Mouse (Mus musculus) neural tube, embryonic 11.5 days (tissue): ENCODE data around the gene Ppp4r1. TPM values are rescaled to one million over a fixed set of nuclear protein-coding genes. Genes with fewer than 3 reads are reported as not detected.

ENCODE experiments used
- ATAC-seq: fragments of 200-750 bp; cut with Nextera tagmentation; 2 replicates; pipeline ENCODE4 v1.8.0; 2017; ENCODE audit warnings: moderate number of reproducible peaks, mild to moderate bottlenecking, moderate TSS enrichment, moderate library complexity; ENCODE audit not compliant: insufficient read depth, low FRiP score, low TSS enrichment
- DNase-seq: peaks from one replicate; pipeline ENCODE4 v3.0.0-alpha.2; 2015; ENCODE audit warnings: low spot score
- H3K27ac ChIP-seq: fragments of 300-500 bp; sonication (generic); 2 replicates; pipeline ENCODE4 v1.5.1; 2014; ENCODE audit warnings: low read depth, mild to moderate bottlenecking, low read length
- H3K27me3 ChIP-seq: fragments of 300-500 bp; sonication (generic); 2 replicates; pipeline ENCODE4 v1.6.1; 2014; ENCODE audit warnings: mild to moderate bottlenecking, low read length, mixed read lengths; ENCODE audit not compliant: control insufficient read depth, insufficient read depth
- H3K36me3 ChIP-seq: fragments of 300-500 bp; sonication (generic); 2 replicates; pipeline ENCODE4 v1.6.1; 2014; ENCODE audit warnings: mild to moderate bottlenecking, low read length, moderate library complexity, mixed read lengths; ENCODE audit not compliant: control insufficient read depth, insufficient read depth
- H3K4me1 ChIP-seq: fragments of 300-500 bp; sonication (generic); 2 replicates; pipeline ENCODE4 v1.6.1; 2014; ENCODE audit warnings: low read length, mixed read lengths; ENCODE audit not compliant: control insufficient read depth, insufficient read depth
- H3K4me2 ChIP-seq: fragments of 300-500 bp; sonication (generic); 2 replicates; pipeline ENCODE4 v1.6.1; 2014; ENCODE audit warnings: low read depth, mild to moderate bottlenecking, moderate library complexity
- H3K4me3 ChIP-seq: fragments of 300-500 bp; sonication (generic); 2 replicates; pipeline ENCODE4 v1.5.1; 2014; ENCODE audit warnings: low read depth, low read length
- H3K9ac ChIP-seq: fragments of 300-500 bp; sonication (generic); 2 replicates; pipeline ENCODE4 v1.6.1; 2014; ENCODE audit warnings: mild to moderate bottlenecking, low read length
- H3K9me3 ChIP-seq: fragments of 300-500 bp; sonication (generic); 2 replicates; pipeline ENCODE4 v1.6.1; 2016; ENCODE audit warnings: low read length; ENCODE audit not compliant: control insufficient read depth
- WGBS: fragments of 180-500 bp; shearing (Covaris S2); extraction: QIAGEN DNeasy Blood & Tissue Kit; methylation state at CpG from one replicate; pipeline ENCODE4 v1.1.7; 2014; 5-methylcytosine and 5-hydroxymethylcytosine counted together
- polyA plus RNA-seq: library from polyadenylated mRNA; unstranded; fragments of >200 nt; fragmentation: Nextera tagmentation; extraction: Ambion mirVana; gene quantifications from 2 replicates; pipeline ENCODE4 v1.2.1, GENCODE M21; 2014

The Ppp4r1 gene
- polyA plus RNA-seq, 1 experiment from 2014 or later = 62.2 TPM

DNA sequence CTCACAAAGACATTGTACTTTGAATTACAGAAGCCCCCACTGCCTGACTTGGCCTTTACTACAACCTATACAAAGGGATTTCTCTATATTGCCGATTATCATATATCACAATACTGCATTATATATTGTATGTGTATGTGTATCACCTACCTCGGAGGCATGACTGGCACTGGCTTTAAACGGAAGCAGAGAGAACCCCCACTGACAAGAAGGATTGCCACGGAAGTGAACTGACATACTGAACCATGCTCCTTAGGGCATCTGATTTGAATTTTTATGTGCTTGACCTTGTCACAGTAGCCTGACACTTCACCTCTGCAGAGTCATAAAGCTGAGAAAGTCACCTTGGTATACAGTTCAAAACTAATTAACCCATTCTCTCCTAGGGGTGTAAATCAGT lies 39.4 kb upstream of the Ppp4r1 start:
- DNase-seq (no peak), ATAC-seq (peak; percentile 49)
- no peak overlapping the region for H3K4me3 ChIP-seq
- no peak overlapping the region for H3K9ac ChIP-seq
- H3K4me1 ChIP-seq = peaks cover 6% of the 10 kb centered on the region
- 42% methylated on average over 4 of the region's 4 CpGs for WGBS
- H3K27me3 ChIP-seq = no peaks in the 10 kb centered on the region
- H3K9me3 ChIP-seq = no peaks in the 10 kb centered on the region
- H3K4me2 ChIP-seq = no peak overlapping the region
- H3K27ac ChIP-seq = peak overlapping the region; percentile 54; the same call in 1 of the 2 replicates
- H3K36me3 ChIP-seq = no peaks in the 10 kb centered on the region

GRCm38 (mm10) chr17:65743664-65744330 lies 38.6 kb upstream of the Ppp4r1 start:
- no peak for DNase-seq
- Histone ChIP-seq H3K9ac (no peak overlapping the region), H3K27ac (no peak overlapping the region), H3K27me3 (no peaks in the 10 kb centered on the region), H3K4me2 (no peak overlapping the region), H3K4me1 (peaks cover 6% of the 10 kb centered on the region), H3K9me3 (no peaks in the 10 kb centered on the region), H3K36me3 (no peaks in the 10 kb centered on the region), H3K4me3 (no peak overlapping the region)
- ATAC-seq = peak; percentile 27; the same call in 1 of the 2 replicates
- WGBS = 69% methylated on average over 11 of the region's 11 CpGs

- no peaks in the 10 kb centered on the region for H3K27me3 ChIP-seq
- ATAC-seq = no peak
- H3K9ac ChIP-seq = no peak overlapping the region
- 79% methylated on average over 6 of the region's 6 CpGs for WGBS
- no peak overlapping the region for H3K27ac ChIP-seq
- H3K4me1 ChIP-seq = peaks cover 6% of the 10 kb centered on the region
- no peaks in the 10 kb centered on the region for H3K36me3 ChIP-seq
- no peaks in the 10 kb centered on the region for H3K9me3 ChIP-seq
- H3K4me2 ChIP-seq = no peak overlapping the region
- H3K4me3 ChIP-seq = no peak overlapping the region
- DNase-seq = no peak
Observed at GRCm38 (mm10) chr17:65746314-65746713, 36.1 kb upstream of the Ppp4r1 start.

DNA sequence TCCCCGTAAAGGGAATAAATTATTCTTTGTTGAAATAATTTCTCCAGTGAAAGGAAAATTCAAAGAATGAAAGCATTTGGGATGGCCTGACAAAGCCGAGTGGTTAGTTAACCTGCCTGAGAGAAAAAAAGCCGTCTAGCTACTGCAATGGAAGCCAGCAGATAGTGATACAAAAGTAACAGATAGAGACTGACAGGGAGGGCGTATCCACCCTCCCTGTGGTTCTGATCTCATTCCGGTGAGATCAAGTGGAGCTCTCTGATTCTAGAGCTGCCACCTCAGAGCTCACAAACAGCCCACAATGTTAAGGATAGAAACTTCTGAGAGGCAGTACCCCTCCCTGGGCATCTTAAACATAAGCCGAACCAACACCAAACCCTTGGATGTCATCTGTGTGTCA lies 33.4 kb upstream of the Ppp4r1 start:
- no peaks in the 10 kb centered on the region for H3K4me1 ChIP-seq
- H3K9ac ChIP-seq = no peak overlapping the region
- H3K27ac ChIP-seq = no peak overlapping the region
- 95% methylated on average over 6 of the region's 6 CpGs for WGBS
- H3K4me2 ChIP-seq = no peak overlapping the region
- H3K9me3 ChIP-seq = no peaks in the 10 kb centered on the region
- H3K27me3 ChIP-seq = no peaks in the 10 kb centered on the region
- DNase-seq (no peak), ATAC-seq (no peak)
- H3K36me3 ChIP-seq = peaks cover 3% of the 10 kb centered on the region; the same call in 1 of the 2 replicates
- H3K4me3 ChIP-seq = no peak overlapping the region

DNA sequence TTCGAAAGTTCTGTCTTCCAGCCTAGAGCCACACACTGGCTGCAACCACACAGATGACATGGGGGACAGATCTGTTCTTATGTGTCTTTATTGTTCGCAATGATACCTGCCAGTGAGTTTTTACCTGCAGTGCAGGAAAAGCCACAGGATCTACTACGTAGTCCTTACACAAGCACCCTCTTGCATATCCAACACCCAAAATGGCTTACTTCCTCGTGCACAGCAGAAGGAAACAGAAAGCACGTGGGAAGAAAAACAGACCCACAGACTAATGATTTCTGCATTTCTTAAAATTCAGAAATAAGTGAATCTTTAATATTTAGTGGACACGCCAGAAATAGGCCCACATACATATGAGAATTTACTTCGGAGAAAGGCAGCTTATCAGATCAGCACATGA lies 32.6 kb upstream of the Ppp4r1 start:
- 93% methylated on average over 7 of the region's 7 CpGs for WGBS
- Histone ChIP-seq H3K4me2 (no peak overlapping the region), H3K9ac (no peak overlapping the region), H3K27me3 (no peaks in the 10 kb centered on the region), H3K27ac (no peak overlapping the region), H3K9me3 (no peaks in the 10 kb centered on the region), H3K36me3 (peaks cover 3% of the 10 kb centered on the region; the same call in 1 of the 2 replicates), H3K4me3 (no peak overlapping the region), H3K4me1 (no peaks in the 10 kb centered on the region)
- no peak for DNase-seq
- ATAC-seq = no peak

- Histone ChIP-seq H3K36me3 (peaks cover 3% of the 10 kb centered on the region; the same call in 1 of the 2 replicates), H3K4me2 (no peak overlapping the region), H3K27me3 (no peaks in the 10 kb centered on the region), H3K27ac (no peak overlapping the region), H3K9ac (no peak overlapping the region), H3K4me1 (no peaks in the 10 kb centered on the region), H3K4me3 (no peak overlapping the region), H3K9me3 (no peaks in the 10 kb centered on the region)
- DNase-seq = no peak
- ATAC-seq = no peak
Observed at GRCm38 (mm10) chr17:65750301-65750700, 32.1 kb upstream of the Ppp4r1 start.

DNA sequence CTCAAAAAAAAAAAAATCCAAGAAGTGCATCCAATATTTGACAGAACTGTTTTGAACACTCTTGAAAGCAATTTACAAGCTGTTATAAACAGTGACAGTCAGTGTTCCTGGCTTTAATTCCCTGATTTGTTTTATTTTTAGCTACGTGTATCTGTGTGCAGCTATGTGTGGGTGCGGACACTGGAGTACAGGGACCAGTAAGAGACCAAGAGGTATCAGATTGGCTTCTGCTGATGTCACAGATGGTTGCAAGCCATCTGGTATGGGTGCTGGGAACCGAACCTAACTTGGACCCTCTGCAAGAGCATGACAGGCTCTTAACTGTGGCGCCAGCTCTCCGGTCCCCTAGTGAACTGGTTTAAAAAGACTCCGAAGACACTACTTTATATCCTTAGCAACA lies 29.2 kb upstream of the Ppp4r1 start:
- ATAC-seq (no peak), DNase-seq (no peak)
- WGBS = 95% methylated on average over 6 of the region's 6 CpGs
- H3K9me3 ChIP-seq = no peaks in the 10 kb centered on the region
- H3K36me3 ChIP-seq = peaks cover 3% of the 10 kb centered on the region; the same call in 1 of the 2 replicates
- no peak overlapping the region for H3K27ac ChIP-seq
- no peaks in the 10 kb centered on the region for H3K27me3 ChIP-seq
- no peak overlapping the region for H3K4me2 ChIP-seq
- no peak overlapping the region for H3K9ac ChIP-seq
- no peaks in the 10 kb centered on the region for H3K4me1 ChIP-seq
- no peak overlapping the region for H3K4me3 ChIP-seq

GRCm38 (mm10) chr17:65755857-65756256 lies 26.5 kb upstream of the Ppp4r1 start:
- H3K27me3 ChIP-seq = no peaks in the 10 kb centered on the region
- ATAC-seq (no peak), DNase-seq (no peak)
- H3K9me3 ChIP-seq = no peaks in the 10 kb centered on the region
- peaks cover 3% of the 10 kb centered on the region; the same call in 1 of the 2 replicates for H3K36me3 ChIP-seq
- WGBS = 93% methylated on average over 3 of the region's 3 CpGs
- H3K9ac ChIP-seq = no peak overlapping the region
- no peak overlapping the region for H3K4me2 ChIP-seq
- no peak overlapping the region for H3K4me3 ChIP-seq
- no peaks in the 10 kb centered on the region for H3K4me1 ChIP-seq
- no peak overlapping the region for H3K27ac ChIP-seq

- H3K27me3 ChIP-seq = no peaks in the 10 kb centered on the region
- H3K4me1 ChIP-seq = no peaks in the 10 kb centered on the region
- H3K4me3 ChIP-seq = no peak overlapping the region
- no peak overlapping the region for H3K4me2 ChIP-seq
- no peak for DNase-seq
- ATAC-seq = no peak
- H3K9ac ChIP-seq = no peak overlapping the region
- peaks cover 3% of the 10 kb centered on the region; the same call in 1 of the 2 replicates for H3K36me3 ChIP-seq
- H3K27ac ChIP-seq = no peak overlapping the region
- no peaks in the 10 kb centered on the region for H3K9me3 ChIP-seq
- WGBS = 82% methylated on average over 6 of the region's 6 CpGs
Observed at GRCm38 (mm10) chr17:65757150-65757549, 25.2 kb upstream of the Ppp4r1 start.
